Mouse (Mus musculus) ES-E14 (cell line): ENCODE results near the gene F11r.

Experiments used
- CHD2 ChIP-seq: IDR thresholded peaks from 2 replicates; pipeline ENCODE4 v1.6.1; 2014; ENCODE audit warnings: mild to moderate bottlenecking, low read depth, low read length, inconsistent platforms
- HCFC1 ChIP-seq: IDR thresholded peaks from 2 replicates; pipeline ENCODE4 v1.6.1; 2012; ENCODE audit warnings: low read length, inconsistent platforms, borderline replicate concordance; ENCODE audit not compliant: insufficient read depth
- MAFK ChIP-seq: IDR thresholded peaks from 2 replicates; pipeline ENCODE4 v1.6.1; 2014; ENCODE audit warnings: mild to moderate bottlenecking, low read depth, low read length, inconsistent platforms; ENCODE audit not compliant: insufficient read depth
- ZC3H11A ChIP-seq: IDR thresholded peaks from 2 replicates; pipeline ENCODE4 v1.6.1; 2012; ENCODE audit warnings: low read depth, mild to moderate bottlenecking, inconsistent platforms, low read length, borderline replicate concordance
- ZNF384 ChIP-seq: IDR thresholded peaks from 2 replicates; pipeline ENCODE4 v1.6.1; 2012; ENCODE audit warnings: low read depth, low read length, inconsistent platforms

DNA sequence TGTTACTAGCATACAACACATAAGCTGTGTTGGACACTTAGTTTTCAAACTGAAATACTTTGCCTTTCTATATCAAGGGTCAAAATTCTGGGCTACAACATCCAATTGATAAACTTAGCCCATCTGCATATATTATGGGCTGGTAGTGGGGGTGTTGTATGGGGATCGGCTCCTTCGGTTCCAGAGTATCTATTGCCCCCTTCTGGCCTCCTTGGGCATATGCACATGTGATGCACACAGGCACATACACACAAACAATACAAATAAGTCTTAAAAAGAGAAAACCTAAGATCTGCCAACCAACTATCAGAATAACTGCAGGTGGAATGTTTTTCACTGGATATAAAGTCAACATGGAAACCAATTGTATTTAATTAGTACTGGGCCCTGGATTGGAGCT is 75.9 kb downstream of the F11r start:
- no peak for TF ChIP-seq ZNF384
- TF ChIP-seq HCFC1: no peak
- no peak for TF ChIP-seq CHD2
- TF ChIP-seq ZC3H11A: no peak
- TF ChIP-seq MAFK: no peak
